Mouse (Mus musculus) olfactory bulb, adult 2 months (tissue): Measurements from ENCODE around the gene Abr.

Experiments
- CTCF ChIP-seq: fragments of 200-500 bp; IDR thresholded peaks from 2 replicates; pipeline ENCODE4 v1.5.1; 2012; ENCODE audit warnings: low read depth, mild to moderate bottlenecking, low read length, moderate library complexity; ENCODE audit not compliant: insufficient read depth
- POLR2A ChIP-seq: fragments of 200-500 bp; IDR thresholded peaks from 2 replicates; pipeline ENCODE4 v1.6.1; 2012; ENCODE audit warnings: mild to moderate bottlenecking, low read depth, low read length, moderate library complexity; ENCODE audit not compliant: insufficient read depth

GRCm38 (mm10) chr11:76666002-76666649 lies 44.0 kb upstream of the Abr start:
- no peak for TF ChIP-seq CTCF
- no peak for TF ChIP-seq POLR2A
